Mouse (Mus musculus) layer of hippocampus, adult 9-11 months (tissue): Measurements from ENCODE around the gene Rab30.

Experiments used
- DNase-seq: peaks from one replicate; pipeline ENCODE4 v3.0.0; 2022

The Rab30 gene

GRCm38 (mm10) chr7:92871596-92871995, 130.2 kb downstream of the Rab30 start:
- no peak for DNase-seq

DNA sequence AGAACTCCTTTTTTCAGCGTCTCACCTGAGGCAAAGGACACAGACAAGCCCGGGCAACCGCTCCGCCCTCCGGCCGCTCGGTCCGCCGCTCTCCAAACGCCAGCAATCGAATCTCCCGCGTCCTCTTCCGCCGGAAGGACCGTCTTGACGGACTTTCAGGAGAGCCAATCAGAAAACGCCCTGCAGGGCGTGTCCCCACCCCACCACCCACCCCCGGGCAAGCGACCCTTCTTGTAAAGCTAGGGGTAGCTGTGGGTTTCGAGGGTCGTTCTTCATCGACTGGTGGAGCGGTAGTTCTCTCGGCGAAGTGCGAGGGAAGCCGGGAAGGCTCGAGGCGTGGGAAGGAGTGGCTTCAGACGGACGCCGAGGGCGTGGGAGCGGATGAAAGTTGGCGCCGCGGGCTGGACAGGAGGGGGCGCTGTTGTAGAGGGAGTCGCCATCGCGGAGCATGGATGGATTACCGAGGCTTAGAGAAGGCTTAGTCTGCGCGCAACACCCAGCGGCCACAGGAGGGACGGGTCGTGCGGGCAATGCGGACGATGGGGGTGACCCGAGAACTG, 132.8 kb downstream of the Rab30 start, which contains the start of the genes Ddias and Prcp:
Ddias (minus strand) TSS at position 132 of the 560 bp plus-strand sequence.
Prcp (plus strand) TSS at position 355 of the 560 bp plus-strand sequence.
- DNase-seq: peak; percentile 87

DNA sequence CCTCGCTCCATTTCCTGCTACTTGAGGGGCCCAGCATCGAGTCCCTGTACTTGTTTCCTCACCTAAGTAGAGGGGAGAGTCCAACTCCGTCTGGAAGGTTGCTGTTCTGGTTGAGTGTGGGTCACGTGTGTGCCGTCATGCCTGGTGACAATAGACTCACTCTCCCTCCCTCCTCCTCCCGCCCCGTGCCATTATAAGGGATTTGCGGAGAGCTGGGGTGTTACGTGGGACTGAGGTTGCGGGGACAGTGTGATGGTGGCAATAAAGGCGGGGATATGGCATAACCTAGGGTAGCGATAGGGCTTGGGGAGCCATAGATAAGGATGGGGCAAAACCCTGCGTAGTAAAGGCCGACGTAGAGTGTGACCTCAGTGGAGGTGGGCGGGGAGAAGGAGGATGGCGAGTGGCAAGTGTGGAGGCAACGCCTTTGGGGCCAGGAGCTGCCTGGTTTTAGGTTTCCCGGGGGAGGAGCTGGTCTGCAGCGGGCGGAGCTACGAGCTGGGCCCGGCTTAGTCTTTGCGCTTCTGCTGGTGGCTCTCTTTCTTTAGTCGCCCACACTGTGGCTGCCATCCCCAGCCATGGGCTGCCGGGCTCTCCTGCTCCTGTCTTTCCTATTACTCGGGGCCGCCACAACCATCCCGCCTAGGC, 133.5 kb downstream of the Rab30 start:
- peak; percentile 94 for DNase-seq

DNA sequence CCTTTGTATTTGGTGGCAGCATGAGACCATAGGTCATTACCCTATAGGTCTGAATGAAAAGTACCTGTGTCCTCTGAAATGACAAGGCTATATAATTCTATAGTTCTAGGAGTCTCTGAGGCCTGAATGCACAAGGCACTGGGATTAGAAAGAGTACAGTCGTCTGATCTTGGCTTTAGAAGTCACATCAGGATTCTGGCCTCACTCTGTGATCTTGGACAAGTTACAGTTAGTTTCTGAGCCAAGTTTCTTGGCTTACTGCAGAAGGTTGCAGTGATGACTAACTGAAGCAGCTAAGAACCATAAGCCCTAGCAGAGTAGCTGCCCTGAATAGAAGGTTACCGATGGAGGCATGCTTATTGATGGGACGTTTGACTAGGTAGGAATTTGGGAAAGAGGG, 134.7 kb downstream of the Rab30 start:
- no peak for DNase-seq

DNA sequence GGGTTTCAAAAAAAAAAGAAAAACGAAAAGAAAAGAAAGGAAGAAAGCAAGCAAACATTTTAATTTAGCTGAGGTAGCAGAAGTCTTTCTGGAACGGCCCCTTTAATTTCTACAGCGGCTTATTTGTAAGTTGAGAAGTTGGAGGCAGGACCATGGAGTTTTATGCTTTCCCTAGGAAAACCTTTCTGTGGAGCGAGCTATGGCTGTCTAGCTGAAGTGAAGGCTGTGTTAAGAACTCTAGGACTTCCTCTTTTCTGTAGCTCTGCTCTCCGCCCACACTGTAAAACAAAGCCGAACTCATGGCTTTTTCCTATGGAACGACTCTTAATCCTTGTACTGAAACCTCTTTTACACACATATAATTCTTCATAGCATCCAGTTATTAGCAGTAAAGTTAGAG, 135.1 kb downstream of the Rab30 start:
- DNase-seq: no peak

DNA sequence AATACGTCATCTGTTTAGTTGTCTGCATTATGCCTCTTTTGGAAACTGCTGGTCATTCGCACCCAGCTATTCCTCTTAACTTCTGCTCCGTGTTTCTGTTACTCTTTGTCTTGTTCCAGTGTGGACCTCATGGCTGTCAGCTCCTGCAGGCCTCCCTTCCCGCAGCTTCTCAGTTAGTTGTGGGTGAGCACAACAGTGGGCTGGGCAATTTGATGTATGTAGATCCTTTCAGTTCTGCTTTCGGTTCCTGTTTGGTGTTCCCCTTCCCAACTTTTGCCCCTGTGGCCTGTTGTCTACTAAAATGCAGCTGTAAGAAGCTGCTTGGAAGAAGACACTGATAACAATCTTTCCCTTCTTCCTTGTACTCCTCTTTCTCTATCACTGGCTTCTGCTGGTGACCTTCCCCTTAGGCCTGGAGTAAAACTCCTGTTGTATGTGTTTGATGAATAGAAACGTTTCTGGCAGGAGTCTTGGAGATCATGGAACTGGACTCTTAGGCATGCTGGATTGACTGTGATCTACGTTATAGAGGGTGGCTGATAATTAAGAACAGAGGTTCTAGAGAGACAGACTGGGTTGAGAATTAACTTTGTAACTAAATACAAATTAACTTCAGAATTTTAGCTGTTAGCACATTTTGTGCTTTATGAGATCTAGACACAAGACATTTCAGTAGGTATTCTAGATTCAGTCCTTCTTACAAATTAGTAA, 137.3 kb downstream of the Rab30 start:
- DNase-seq: peak; percentile 59

- DNase-seq: no peak
These were observed 142.7 kb downstream of the Rab30 start for GRCm38 (mm10) chr7:92883850-92884716.

DNA sequence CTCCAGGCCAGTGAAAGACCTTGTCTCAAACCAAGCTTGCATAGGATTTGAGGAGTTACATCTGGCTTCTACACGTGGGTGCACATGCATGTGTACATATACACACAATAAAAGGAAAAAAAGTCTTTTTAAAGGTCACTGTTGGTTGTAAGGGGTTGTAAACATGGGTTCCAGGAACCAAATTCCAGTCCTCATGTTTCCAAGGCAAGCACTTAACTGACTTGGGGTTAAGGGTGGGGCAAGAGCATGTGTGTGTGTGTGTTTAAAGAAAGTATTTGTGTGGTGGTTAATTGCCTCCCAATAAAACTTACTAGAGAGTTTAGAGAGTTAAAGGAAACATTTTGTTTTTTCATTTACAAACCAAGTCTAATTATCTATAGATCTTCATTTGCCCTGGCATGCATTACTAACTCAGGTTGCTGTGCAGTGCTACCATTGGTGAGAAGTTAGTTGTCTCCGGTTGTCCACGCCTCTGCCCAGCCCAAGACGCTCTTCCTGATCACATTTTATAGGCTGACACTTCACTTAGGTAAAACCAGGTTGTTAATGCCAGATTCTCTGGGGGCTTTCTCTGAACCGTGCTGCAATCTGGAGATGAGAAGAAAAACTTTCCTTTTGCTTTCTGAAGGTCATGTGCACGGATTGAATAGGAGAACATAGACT, 143.7 kb downstream of the Rab30 start:
- no peak for DNase-seq

DNA sequence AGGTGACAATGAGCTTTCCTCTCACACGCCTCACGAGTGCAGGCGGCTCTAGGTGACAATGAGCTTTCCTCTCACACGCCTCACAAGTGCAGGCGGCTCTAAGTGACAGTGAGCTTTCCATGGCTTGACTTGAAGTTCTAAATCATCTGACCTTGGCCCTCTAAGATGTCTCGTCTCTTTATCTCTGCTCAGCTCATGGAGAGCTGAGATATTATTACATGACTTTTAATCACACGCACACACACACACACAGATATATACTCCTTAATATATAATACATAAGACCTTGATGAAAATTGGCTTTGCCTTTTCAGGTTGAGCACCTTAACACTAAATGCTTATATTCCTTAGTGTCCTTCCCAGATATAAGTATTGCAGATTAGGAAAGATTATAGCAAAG, 145.4 kb downstream of the Rab30 start:
- DNase-seq: no peak

DNA sequence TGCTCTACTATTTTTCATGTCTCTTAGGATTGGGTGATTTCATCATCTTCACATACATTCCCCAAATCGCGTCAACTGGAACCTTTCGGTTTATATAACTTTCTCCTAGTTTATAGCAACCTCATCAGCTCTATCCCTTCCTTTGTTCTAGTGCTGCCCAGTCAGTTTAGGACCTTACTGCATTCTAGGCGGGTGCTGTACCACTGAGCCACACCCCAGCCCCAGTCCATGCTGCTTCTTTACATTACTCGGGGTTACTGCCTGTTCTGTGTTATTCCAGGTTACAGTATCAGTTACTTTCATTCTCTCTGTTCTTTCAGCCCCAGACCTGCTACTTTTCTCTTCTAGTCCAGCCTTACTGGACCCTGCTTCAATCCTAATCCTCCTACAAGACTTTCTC, 145.8 kb downstream of the Rab30 start:
- DNase-seq: no peak

DNA sequence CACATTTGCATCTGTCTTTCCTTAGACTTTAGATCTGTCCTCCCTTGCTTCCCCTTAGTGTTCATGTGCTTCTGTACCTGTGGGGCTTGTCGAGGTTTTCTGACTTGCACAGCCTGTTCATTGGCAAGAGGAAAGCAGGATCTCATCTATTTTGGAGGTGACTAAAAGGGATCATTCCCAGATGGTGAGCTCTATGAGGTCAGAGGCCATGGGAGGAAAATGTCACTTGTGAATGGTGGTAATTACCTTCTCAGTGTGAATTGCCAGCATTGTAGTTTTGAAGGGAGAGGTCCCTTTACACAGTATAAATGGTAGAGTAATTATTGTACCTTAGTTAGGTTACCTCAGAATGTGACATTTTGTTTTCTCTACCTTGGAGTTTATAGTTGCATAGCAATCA, 148.8 kb downstream of the Rab30 start:
- no peak for DNase-seq

GRCm38 (mm10) chr7:92890618-92891230, 149.3 kb downstream of the Rab30 start:
- no peak for DNase-seq

- DNase-seq: no peak
These were observed 152.1 kb downstream of the Rab30 start for GRCm38 (mm10) chr7:92893478-92893877.
